Mouse (Mus musculus) adrenal gland, postnatal 36 days (tissue): ENCODE results near the gene Lrmda. TPM values are rescaled to one million over a fixed set of nuclear protein-coding genes. Genes with fewer than 3 reads are reported as not detected.
A peak's percentile ranks its signal among the peaks of the same experiment; 100 is the strongest.

ENCODE experiments used
- DNase-seq, 2 experiments: peaks; one replicate each; pipeline ENCODE4 v3.0.0; 2021; ENCODE audit warnings: mixed read lengths in 1 of 2
- total RNA-seq, 2 experiments: library from RNA; stranded (reverse); gene quantifications; 2 replicates each; pipeline ENCODE4 v1.2.3; 2021

Lrmda gene
- total RNA-seq, 2 experiments from 2014 or later: 5.2 to 7.2 TPM

- DNase-seq: no peak
These were observed 235.9 kb downstream of the Lrmda start for GRCm38 (mm10) chr14:22255458-22255857.

GRCm38 (mm10) chr14:22256274-22256673, 236.8 kb downstream of the Lrmda start:
- DNase-seq: no peak

- no peak for DNase-seq
These were observed 240.0 kb downstream of the Lrmda start for GRCm38 (mm10) chr14:22259376-22260032.

- peak in 1 of 2 experiments; percentile 10 for DNase-seq
These were observed 240.5 kb downstream of the Lrmda start for GRCm38 (mm10) chr14:22260033-22260419.

- DNase-seq: no peak
These were observed 245.9 kb downstream of the Lrmda start for GRCm38 (mm10) chr14:22265229-22265905.

GRCm38 (mm10) chr14:22269812-22270211, 250.3 kb downstream of the Lrmda start:
- peak in 1 of 2 experiments; percentile 44 for DNase-seq

GRCm38 (mm10) chr14:22278053-22278452, 258.5 kb downstream of the Lrmda start:
- no peak for DNase-seq

- DNase-seq: no peak
These were observed 260.1 kb downstream of the Lrmda start for GRCm38 (mm10) chr14:22279591-22279990.

- DNase-seq: no peak
These were observed 262.1 kb downstream of the Lrmda start for GRCm38 (mm10) chr14:22281630-22282029.

- DNase-seq: no peak
These were observed 263.3 kb downstream of the Lrmda start for GRCm38 (mm10) chr14:22282847-22283246.

- DNase-seq: peak in 1 of 2 experiments; percentile 45
These were observed 264.2 kb downstream of the Lrmda start for GRCm38 (mm10) chr14:22283722-22284121.

- no peak for DNase-seq
These were observed 265.5 kb downstream of the Lrmda start for GRCm38 (mm10) chr14:22284823-22285517.

GRCm38 (mm10) chr14:22285826-22286225, 266.3 kb downstream of the Lrmda start:
- DNase-seq: no peak

- no peak for DNase-seq
These were observed 268.7 kb downstream of the Lrmda start for GRCm38 (mm10) chr14:22288179-22288578.

GRCm38 (mm10) chr14:22289380-22289922, 269.9 kb downstream of the Lrmda start:
- DNase-seq: no peak

- DNase-seq: no peak
These were observed 274.9 kb downstream of the Lrmda start for GRCm38 (mm10) chr14:22294371-22294770.

GRCm38 (mm10) chr14:22296655-22297239, 277.2 kb downstream of the Lrmda start:
- no peak for DNase-seq

GRCm38 (mm10) chr14:22306759-22307158, 287.2 kb downstream of the Lrmda start:
- no peak for DNase-seq

GRCm38 (mm10) chr14:22308059-22308458, 288.5 kb downstream of the Lrmda start:
- DNase-seq: no peak

- no peak for DNase-seq
These were observed 303.5 kb downstream of the Lrmda start for GRCm38 (mm10) chr14:22323058-22323457.

GRCm38 (mm10) chr14:22323530-22324292, 304.2 kb downstream of the Lrmda start:
- no peak for DNase-seq
